Mouse (Mus musculus) left cerebral cortex, adult 2 months (tissue): ENCODE measurements around the gene Brca2. TPM values are rescaled to one million over a fixed set of nuclear protein-coding genes. Genes with fewer than 3 reads are reported as not detected.
A peak's percentile ranks its signal among the peaks of the same experiment; 100 is the strongest.

Source experiments
- DNase-seq, 2 experiments: peaks; one replicate each; pipeline ENCODE4 v3.0.0; 2021 to 2022; ENCODE audit warnings: low spot score in 2 of 2, mixed read lengths in 1 of 2; ENCODE audit errors: extremely low spot score in 1 of 2
- H3K27ac ChIP-seq: fragments of 200-600 bp; 2 replicates; pipeline ENCODE4 v1.8.1; 2022
- H3K4me3 ChIP-seq: fragments of 200-600 bp; 2 replicates; pipeline ENCODE4 v1.8.1; 2022
- CTCF ChIP-seq: fragments of 200-600 bp; IDR thresholded peaks from 2 replicates; pipeline ENCODE4 v1.8.1; 2022; ENCODE audit warnings: antibody characterized with exemption, mild to moderate bottlenecking, moderate library complexity
- intact Hi-C: fragments of 180-260 bp; cut with DNase I; formaldehyde crosslinking; loops from one replicate; pipeline ENCODE4 v1.15.1; 2025
- total RNA-seq, 2 experiments: library from RNA; stranded (reverse); gene quantifications; 2 replicates each; pipeline ENCODE4 v1.2.3; 2021

The Brca2 gene
- total RNA-seq, 2 experiments from 2014 or later: 8.2 to 11.2 TPM

GRCm38 (mm10) chr5:150592186-150592903 lies 69.9 kb downstream of the Brca2 start:
- intact Hi-C loops: no loop called here
- TF ChIP-seq CTCF: no peak
- Histone ChIP-seq H3K27ac (peak overlapping the region; percentile 98; the same call in 1 of the 2 replicates), H3K4me3 (peak overlapping the region; percentile 95)
- DNase-seq: no peak

GRCm38 (mm10) chr5:150592904-150593755 lies 70.7 kb downstream of the Brca2 start:
- no peak for TF ChIP-seq CTCF
- intact Hi-C loops: no loop called here
- peak overlapping the region; percentile 98 for H3K27ac ChIP-seq

GRCm38 (mm10) chr5:150593756-150594648 lies 71.6 kb downstream of the Brca2 start:
- intact Hi-C loops: loop anchor here (1.0 kb wide), 1 partner anchor 71 kb away; no protein-coding TSS in a partner anchor
- TF ChIP-seq CTCF: no peak
- peak; percentile 73 to 74 for DNase-seq
- peak overlapping the region; percentile 98 for H3K27ac ChIP-seq
- peak overlapping the region; percentile 95 for H3K4me3 ChIP-seq

More at GRCm38 (mm10) chr5:150592904-150593755, 70.7 kb downstream of the Brca2 start:
- DNase-seq: peak; percentile 58 to 59
- peak overlapping the region; percentile 95 for H3K4me3 ChIP-seq

- Histone ChIP-seq H3K27ac (peak overlapping the region; percentile 98), H3K4me3 (peak overlapping the region; percentile 95)
- intact Hi-C loops: loop anchor here (1.0 kb wide), 1 partner anchor 71 kb away; no protein-coding TSS in a partner anchor
- no peak for TF ChIP-seq CTCF
- no peak for DNase-seq
Observed at GRCm38 (mm10) chr5:150594649-150595339, 72.4 kb downstream of the Brca2 start.

GRCm38 (mm10) chr5:150595366-150596016 lies 73.1 kb downstream of the Brca2 start:
- no peak for TF ChIP-seq CTCF
- intact Hi-C loops: no loop called here
- no peak overlapping the region for H3K27ac ChIP-seq
- DNase-seq: no peak
- no peak overlapping the region for H3K4me3 ChIP-seq

- TF ChIP-seq CTCF: no peak
- Histone ChIP-seq H3K4me3 (no peak within 1 kb of the TSS), H3K27ac (no peak within 1 kb of the TSS)
- intact Hi-C loops: no loop called here
- no peak for DNase-seq
Observed at GRCm38 (mm10) chr5:150597088-150597487, 74.7 kb downstream of the Brca2 start, which contains the start of gene N4bp2l1. N4bp2l1 (minus strand) TSS chr5:150597188.

- no peak for DNase-seq
- intact Hi-C loops: no loop called here
- TF ChIP-seq CTCF: no peak
Observed at GRCm38 (mm10) chr5:150598202-150599119, 76.0 kb downstream of the Brca2 start.

GRCm38 (mm10) chr5:150599301-150600294 lies 77.2 kb downstream of the Brca2 start:
- no peak overlapping the region for H3K4me3 ChIP-seq
- TF ChIP-seq CTCF: no peak
- intact Hi-C loops: no loop called here
- no peak for DNase-seq
- no peak overlapping the region for H3K27ac ChIP-seq

More at GRCm38 (mm10) chr5:150598202-150599119, 76.0 kb downstream of the Brca2 start:
- Histone ChIP-seq H3K27ac (no peak overlapping the region), H3K4me3 (no peak overlapping the region)
